Mouse (Mus musculus): Measurements from ENCODE around the gene Chp1. TPM values are rescaled to one million over a fixed set of nuclear protein-coding genes. Genes with fewer than 3 reads are reported as not detected.
"Not testable (repeated sequence)": the region's sequence is repeated elsewhere in the genome, so short reads cannot be mapped to it uniquely, and the experiment has no call there.

Chp1 gene
- 2.0 and 2.3 TPM in 2 replicates for polyA plus RNA-seq (2012)

DNA sequence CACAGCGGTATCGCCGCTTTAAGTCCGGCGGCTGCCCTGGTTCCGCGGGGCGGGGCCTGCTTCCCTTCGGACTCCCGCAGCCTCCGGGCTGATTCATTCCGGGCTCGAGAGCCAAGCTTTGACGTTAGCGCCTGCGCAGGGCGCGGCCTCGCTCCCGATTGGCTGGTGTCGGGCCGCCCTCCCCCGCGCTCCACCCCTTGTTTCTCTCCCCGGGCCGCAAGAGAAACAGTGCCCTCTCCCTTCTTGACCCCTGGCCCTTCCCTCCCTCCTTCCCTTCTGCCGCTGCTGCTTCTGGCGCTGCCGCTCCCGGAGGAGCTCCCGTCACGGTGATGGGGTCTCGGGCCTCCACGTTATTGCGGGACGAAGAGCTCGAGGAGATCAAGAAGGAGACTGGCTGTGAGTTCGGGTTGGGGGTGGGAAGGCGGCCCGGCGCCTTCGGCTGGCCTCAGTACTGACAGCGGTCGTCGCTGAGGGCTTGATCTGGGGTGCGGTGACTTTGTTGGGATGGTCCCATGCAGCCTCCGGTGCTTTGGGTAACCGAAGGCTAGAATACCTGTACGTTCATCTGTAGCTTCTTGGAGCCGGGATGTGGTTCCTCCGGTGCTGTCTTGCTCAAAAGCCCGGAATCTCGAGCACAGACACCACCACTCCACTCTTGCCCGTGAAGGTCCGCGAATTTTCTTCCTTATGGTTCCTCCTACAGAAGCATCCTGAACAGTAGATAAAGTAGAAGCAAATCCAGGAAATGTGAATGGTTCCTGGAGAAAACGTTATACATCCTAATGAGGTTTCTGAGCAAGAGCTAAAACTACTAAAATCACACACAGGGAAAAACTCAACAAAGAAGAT, at the start of gene Chp1, which contains the start of gene Exd1:
TSS of gene Chp1 (plus strand) at position 176 of the 849 bp plus-strand sequence.
TSS of gene Exd1 (minus strand) at position 106 of the 849 bp plus-strand sequence.
- H3K4me1 ChIP-seq (ENCODE audit: control insufficient read depth), result peaks cover 48% of the 10 kb centered on the region
- no peaks in the 10 kb centered on the region for H3K27me3 ChIP-seq (ENCODE audit: control insufficient read depth)
- no peaks in the 10 kb centered on the region for H3K9me3 ChIP-seq (ENCODE audit: control insufficient read depth, low read length)
- peaks cover 14% of the 10 kb centered on the region for H3K36me3 ChIP-seq (ENCODE audit: control insufficient read depth)
- H3K4me3 ChIP-seq (replicated peaks), result peak within 1 kb of the TSS; percentile 99
- no peak for TF ChIP-seq GATA1 (IDR thresholded peaks at IDR 0.05; ENCODE audit: low read length)
- no peak for TF ChIP-seq TAL1 (IDR thresholded peaks at IDR 0.05; ENCODE audit: low read length)

DNA sequence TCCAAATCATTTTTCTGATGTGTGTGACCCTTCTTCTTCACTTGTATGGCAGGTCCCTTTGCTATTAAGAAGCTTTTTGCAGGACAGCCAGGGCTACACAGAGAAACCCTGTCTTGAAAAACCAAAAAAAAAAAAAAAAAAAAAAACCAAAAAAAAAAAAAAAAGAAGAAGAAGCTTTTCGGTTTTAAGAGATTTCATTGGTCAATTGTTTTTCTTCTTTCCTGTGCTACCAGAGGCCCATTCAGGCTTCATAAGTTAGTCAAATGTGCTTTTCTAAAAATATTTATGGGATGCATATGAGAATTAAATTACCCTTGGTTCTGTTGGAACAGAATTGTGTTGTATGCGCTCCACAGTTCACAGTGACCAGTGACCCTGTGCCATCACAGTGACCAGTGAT, 48.6 kb upstream of the Chp1 start:
- Histone ChIP-seq H3K27me3 (ENCODE audit: control insufficient read depth) (no peaks in the 10 kb centered on the region), H3K4me3 (replicated peaks) (no peak overlapping the region), H3K9me3 (ENCODE audit: control insufficient read depth, low read length) (no peaks in the 10 kb centered on the region), H3K4me1 (ENCODE audit: control insufficient read depth) (no peaks in the 10 kb centered on the region), H3K36me3 (ENCODE audit: control insufficient read depth) (no peaks in the 10 kb centered on the region)
- no peak for TF ChIP-seq GATA1 (IDR thresholded peaks at IDR 0.05; ENCODE audit: low read length)
- no peak for TF ChIP-seq TAL1 (IDR thresholded peaks at IDR 0.05; ENCODE audit: low read length)

DNA sequence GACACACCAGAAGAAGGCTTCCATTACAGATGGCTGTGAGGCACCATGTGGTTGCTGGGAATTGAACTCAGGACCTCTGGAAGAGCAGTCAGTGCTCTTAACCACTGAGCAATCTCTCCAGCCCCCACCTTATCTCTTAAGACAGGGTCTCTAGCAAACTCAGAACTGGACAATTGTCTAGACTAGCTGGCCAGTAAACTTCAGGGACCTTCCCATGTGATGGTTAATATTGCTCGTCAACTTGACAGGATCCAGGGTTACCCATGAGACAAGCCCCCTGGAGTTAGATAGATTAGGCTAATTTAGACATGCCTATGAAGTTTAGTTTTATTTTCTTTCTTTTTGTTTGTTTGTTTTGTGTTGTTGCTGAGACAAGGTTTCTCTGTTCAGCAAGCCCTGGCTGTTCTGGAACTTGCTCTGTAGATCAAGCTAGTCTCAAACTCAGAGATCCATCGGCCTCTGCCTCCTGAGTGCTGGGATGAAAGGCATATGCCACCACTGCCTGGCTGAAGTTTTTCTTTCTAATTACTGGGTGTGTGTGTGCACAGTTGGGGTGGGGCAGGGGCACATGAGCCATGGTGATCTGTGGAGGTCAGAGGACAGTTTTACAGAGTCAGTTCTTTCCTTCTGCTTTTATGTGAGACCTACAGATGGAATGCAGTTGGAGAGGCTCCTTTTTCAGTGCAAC, 46.4 kb upstream of the Chp1 start:
- no peaks in the 10 kb centered on the region for H3K9me3 ChIP-seq (ENCODE audit: control insufficient read depth, low read length)
- no peaks in the 10 kb centered on the region for H3K27me3 ChIP-seq (ENCODE audit: control insufficient read depth)
- H3K4me1 ChIP-seq (ENCODE audit: control insufficient read depth), result no peaks in the 10 kb centered on the region
- no peak overlapping the region for H3K4me3 ChIP-seq (replicated peaks)
- no peaks in the 10 kb centered on the region for H3K36me3 ChIP-seq (ENCODE audit: control insufficient read depth)
- no peak for TF ChIP-seq TAL1 (IDR thresholded peaks at IDR 0.05; ENCODE audit: low read length)

DNA sequence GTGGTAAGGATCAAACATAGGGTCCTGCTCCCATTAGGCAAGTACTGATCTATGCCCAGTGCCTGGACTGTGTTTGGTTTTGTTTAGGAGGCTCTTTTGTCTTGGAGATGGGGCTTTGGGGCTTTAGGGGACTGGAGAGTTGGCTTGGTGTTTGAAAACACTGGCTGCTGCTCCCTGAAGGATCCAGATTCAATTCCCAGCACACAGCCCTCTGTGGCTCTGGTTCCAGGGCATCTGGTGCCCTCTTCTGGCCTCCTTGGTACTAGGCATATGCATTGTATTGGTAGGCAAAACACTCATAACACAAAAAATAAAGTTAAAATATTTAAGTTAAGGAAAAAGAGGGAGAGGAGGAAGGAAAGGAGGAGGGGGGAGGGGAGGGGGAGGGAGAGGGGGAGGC, 40.4 kb upstream of the Chp1 start:
- H3K9me3 ChIP-seq (ENCODE audit: control insufficient read depth, low read length), result no peaks in the 10 kb centered on the region
- H3K36me3 ChIP-seq (ENCODE audit: control insufficient read depth), result no peaks in the 10 kb centered on the region
- H3K4me3 ChIP-seq (replicated peaks), result no peak overlapping the region
- no peak for TF ChIP-seq GATA1 (IDR thresholded peaks at IDR 0.05; ENCODE audit: low read length)
- no peak for TF ChIP-seq TAL1 (IDR thresholded peaks at IDR 0.05; ENCODE audit: low read length)
- no peaks in the 10 kb centered on the region for H3K27me3 ChIP-seq (ENCODE audit: control insufficient read depth)
- no peaks in the 10 kb centered on the region for H3K4me1 ChIP-seq (ENCODE audit: control insufficient read depth)

DNA sequence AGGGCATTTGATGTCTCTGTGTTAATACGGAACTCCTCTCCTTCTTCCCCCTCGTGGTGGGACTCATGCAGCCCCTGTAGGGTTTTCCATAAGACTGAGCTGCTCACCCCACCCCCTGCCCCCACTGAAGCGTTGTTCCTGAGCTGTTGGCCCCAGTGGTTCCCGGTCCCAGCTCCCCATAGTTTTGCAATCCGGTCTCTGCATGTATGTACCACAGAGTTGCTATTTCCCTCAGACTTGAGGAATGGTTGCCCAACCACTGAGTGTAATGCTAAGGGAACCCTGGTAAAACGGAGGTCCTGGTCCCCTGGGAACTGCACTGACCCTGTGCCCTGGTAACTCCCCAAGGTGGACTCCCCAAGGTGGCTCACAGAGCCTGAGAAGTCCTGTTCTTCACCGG, 39.0 kb upstream of the Chp1 start:
- not testable (repeated sequence) for H3K4me3 ChIP-seq (replicated peaks); H3K27me3 ChIP-seq (ENCODE audit: control insufficient read depth); H3K4me1 ChIP-seq (ENCODE audit: control insufficient read depth); H3K36me3 ChIP-seq (ENCODE audit: control insufficient read depth); H3K9me3 ChIP-seq (ENCODE audit: control insufficient read depth, low read length)

DNA sequence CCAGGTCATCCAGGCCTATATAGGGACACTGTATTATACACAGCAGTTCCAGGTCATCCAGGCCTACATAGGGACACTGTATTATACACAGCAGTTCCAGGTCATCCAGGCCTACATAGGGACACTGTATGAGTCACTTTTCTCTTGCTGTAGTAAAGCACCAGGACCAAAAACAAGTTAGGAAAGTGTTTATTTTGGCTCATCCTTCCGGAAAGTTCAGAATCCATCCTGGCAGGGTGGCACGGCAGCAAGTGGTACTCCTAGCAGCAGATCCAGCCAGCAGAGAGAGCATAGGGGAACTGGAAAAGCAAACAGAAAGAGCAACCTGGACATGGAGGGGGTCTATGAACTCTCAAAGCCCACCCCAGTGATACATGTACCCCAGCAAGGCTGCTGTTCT, 36.6 kb upstream of the Chp1 start:
- Histone ChIP-seq H3K4me3 (replicated peaks) (no peak overlapping the region), H3K36me3 (ENCODE audit: control insufficient read depth) (no peaks in the 10 kb centered on the region), H3K9me3 (ENCODE audit: control insufficient read depth, low read length) (no peaks in the 10 kb centered on the region), H3K4me1 (ENCODE audit: control insufficient read depth) (no peaks in the 10 kb centered on the region), H3K27me3 (ENCODE audit: control insufficient read depth) (no peaks in the 10 kb centered on the region)
- TF ChIP-seq GATA1 (IDR thresholded peaks at IDR 0.05; ENCODE audit: low read length) (no peak), TAL1 (IDR thresholded peaks at IDR 0.05; ENCODE audit: low read length) (no peak)

DNA sequence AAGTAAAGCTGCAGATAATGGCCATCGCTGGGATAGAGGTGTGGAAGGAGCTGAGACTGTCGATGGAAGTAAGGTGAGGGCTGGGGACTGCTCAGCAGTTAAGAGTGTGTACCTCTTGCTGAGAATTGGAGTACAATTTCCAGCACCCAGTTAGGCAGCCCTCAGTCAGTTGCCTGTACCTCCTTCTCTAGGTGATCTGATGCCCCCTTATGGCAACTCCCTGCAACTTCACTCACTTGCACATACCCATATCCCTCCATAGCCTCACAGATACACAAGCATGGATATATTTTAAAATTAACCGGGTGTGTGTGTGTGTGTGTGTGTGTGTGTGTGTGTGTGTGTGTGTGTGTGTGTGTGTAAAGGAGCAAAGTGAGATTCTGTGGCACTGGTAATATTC, 35.2 kb upstream of the Chp1 start:
- Histone ChIP-seq H3K4me3 (replicated peaks) (no peak overlapping the region), H3K9me3 (ENCODE audit: control insufficient read depth, low read length) (no peaks in the 10 kb centered on the region), H3K36me3 (ENCODE audit: control insufficient read depth) (no peaks in the 10 kb centered on the region), H3K27me3 (ENCODE audit: control insufficient read depth) (no peaks in the 10 kb centered on the region), H3K4me1 (ENCODE audit: control insufficient read depth) (no peaks in the 10 kb centered on the region)
- TF ChIP-seq GATA1 (IDR thresholded peaks at IDR 0.05; ENCODE audit: low read length), result no peak
- no peak for TF ChIP-seq TAL1 (IDR thresholded peaks at IDR 0.05; ENCODE audit: low read length)

DNA sequence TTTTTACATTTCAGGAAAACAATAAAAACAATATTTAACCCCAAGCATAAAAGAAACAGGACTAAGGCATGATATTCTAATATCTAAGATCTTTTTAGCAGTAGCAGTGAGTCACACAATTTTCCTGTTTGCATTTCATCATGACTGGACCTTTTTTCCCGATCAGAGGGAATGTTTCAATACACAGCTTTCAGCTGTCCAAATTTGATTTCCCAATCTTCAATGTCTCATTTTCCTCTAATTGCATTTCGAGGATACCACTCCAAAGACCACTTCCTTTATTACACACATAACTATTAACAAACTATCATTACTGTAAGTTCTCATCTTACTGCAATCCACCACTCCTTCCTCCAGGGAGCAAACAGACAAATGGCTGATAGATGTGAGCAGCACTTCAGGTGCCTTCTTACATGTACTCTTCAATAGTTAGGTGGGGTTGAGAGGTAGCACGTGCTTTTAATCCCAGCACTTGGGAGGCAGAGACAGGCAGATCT, 33.4 kb upstream of the Chp1 start:
- no peaks in the 10 kb centered on the region for H3K36me3 ChIP-seq (ENCODE audit: control insufficient read depth)

DNA sequence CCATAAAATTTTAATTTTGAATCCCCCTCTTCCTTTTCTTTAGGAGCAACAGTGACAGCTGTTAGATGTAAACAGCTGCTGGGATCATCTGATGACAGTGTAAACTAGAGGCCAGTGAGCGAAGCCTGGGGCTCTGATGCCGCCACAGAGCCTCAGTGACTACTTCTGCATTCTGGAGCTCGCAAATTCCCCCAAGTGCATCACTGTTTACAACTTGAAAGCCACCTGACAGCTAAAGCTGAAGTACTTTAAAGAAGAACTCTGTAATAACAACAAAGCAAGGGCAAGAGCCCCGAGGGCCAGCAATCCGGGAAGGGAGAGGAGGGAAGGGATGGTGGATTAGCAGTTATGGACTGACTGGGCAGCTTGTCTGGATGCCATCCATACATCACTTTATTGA, 30.7 kb upstream of the Chp1 start:
- H3K4me3 ChIP-seq (replicated peaks), result no peak overlapping the region
- H3K27me3 ChIP-seq (ENCODE audit: control insufficient read depth), result no peaks in the 10 kb centered on the region
- H3K4me1 ChIP-seq (ENCODE audit: control insufficient read depth), result no peaks in the 10 kb centered on the region
- TF ChIP-seq TAL1 (IDR thresholded peaks at IDR 0.05; ENCODE audit: low read length), result no peak
- TF ChIP-seq GATA1 (IDR thresholded peaks at IDR 0.05; ENCODE audit: low read length), result no peak
- H3K36me3 ChIP-seq (ENCODE audit: control insufficient read depth), result no peaks in the 10 kb centered on the region
- H3K9me3 ChIP-seq (ENCODE audit: control insufficient read depth, low read length), result no peaks in the 10 kb centered on the region

More for the DNA sequence above, 33.4 kb upstream of the Chp1 start:
- Histone ChIP-seq H3K27me3 (ENCODE audit: control insufficient read depth) (no peaks in the 10 kb centered on the region), H3K4me1 (ENCODE audit: control insufficient read depth) (no peaks in the 10 kb centered on the region), H3K9me3 (ENCODE audit: control insufficient read depth, low read length) (no peaks in the 10 kb centered on the region), H3K4me3 (replicated peaks) (no peak overlapping the region)
- TF ChIP-seq GATA1 (IDR thresholded peaks at IDR 0.05; ENCODE audit: low read length) (no peak), TAL1 (IDR thresholded peaks at IDR 0.05; ENCODE audit: low read length) (no peak)
